Mouse (Mus musculus) testis, adult 2 months (tissue): ENCODE measurements around the gene Acox3. TPM values are rescaled to one million over a fixed set of nuclear protein-coding genes. Genes with fewer than 3 reads are reported as not detected.
A peak's percentile ranks its signal among the peaks of the same experiment; 100 is the strongest.

Source experiments
- H3K27ac ChIP-seq: fragments of 200-500 bp; 2 replicates; pipeline ENCODE4 v1.5.1; 2012; ENCODE audit warnings: low read depth, low read length; ENCODE audit not compliant: control insufficient read depth, insufficient read depth
- H3K27me3 ChIP-seq: fragments of 200-500 bp; 2 replicates; pipeline ENCODE4 v1.6.1; 2012; ENCODE audit warnings: mild to moderate bottlenecking, low read length, moderate library complexity; ENCODE audit not compliant: control insufficient read depth, insufficient read depth
- H3K36me3 ChIP-seq: fragments of 200-500 bp; 2 replicates; pipeline ENCODE4 v1.6.1; 2012; ENCODE audit warnings: mild to moderate bottlenecking, low read length; ENCODE audit not compliant: control insufficient read depth, insufficient read depth
- H3K4me1 ChIP-seq: fragments of 200-500 bp; 2 replicates; pipeline ENCODE4 v1.6.1; 2012; ENCODE audit warnings: low read length; ENCODE audit not compliant: control insufficient read depth, insufficient read depth
- H3K4me3 ChIP-seq: fragments of 200-500 bp; 2 replicates; pipeline ENCODE4 v1.5.1; 2012; ENCODE audit warnings: low read depth, mild to moderate bottlenecking, low read length, moderate library complexity, mixed read lengths; ENCODE audit not compliant: control insufficient read depth
- CTCF ChIP-seq: fragments of 200-500 bp; IDR thresholded peaks from 2 replicates; pipeline ENCODE4 v1.5.1; 2012; ENCODE audit warnings: low read depth, mild to moderate bottlenecking, inconsistent platforms, low read length, moderate library complexity; ENCODE audit not compliant: control insufficient read depth, insufficient read depth, insufficient replicate concordance
- POLR2A ChIP-seq: fragments of 200-500 bp; IDR thresholded peaks from 2 replicates; pipeline ENCODE4 v1.6.1; 2012; ENCODE audit warnings: low read depth, mild to moderate bottlenecking, inconsistent platforms, low read length, moderate library complexity; ENCODE audit not compliant: control insufficient read depth
- polyA plus RNA-seq: library from polyadenylated mRNA; depleted of rRNA; stranded (reverse); fragments of >200 nt; gene quantifications from 2 replicates; pipeline ENCODE4 v1.2.3, GENCODE M21; 2012

Gene Acox3
- polyA plus RNA-seq, 1 experiment = 45.2 TPM

DNA sequence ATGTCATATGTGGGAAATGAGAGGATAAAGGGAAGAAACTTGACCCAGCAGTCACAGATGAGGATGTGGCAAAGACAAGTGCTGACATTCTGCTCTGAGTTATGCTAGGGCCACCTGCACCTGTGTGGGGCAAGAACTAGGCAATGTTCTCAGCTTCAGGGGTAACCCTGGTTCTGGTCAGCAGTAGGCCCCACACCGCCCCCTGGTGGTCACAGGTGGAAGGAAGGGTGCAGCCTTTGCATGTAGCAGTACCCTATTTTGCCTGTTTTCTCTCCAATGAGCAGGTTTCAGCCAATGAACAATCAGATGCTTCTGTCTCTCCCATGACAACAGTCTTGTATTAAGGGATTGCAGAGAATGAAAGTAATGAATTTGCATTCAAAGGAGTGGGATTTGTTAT is 19.4 kb upstream of the Acox3 start:
- Histone ChIP-seq H3K27me3 (no peaks in the 10 kb centered on the region), H3K27ac (no peak overlapping the region), H3K4me1 (no peaks in the 10 kb centered on the region), H3K4me3 (no peak overlapping the region), H3K36me3 (peaks cover 5% of the 10 kb centered on the region)
- TF ChIP-seq POLR2A = no peak
- TF ChIP-seq CTCF = peak; percentile 90; the same call in 1 of the 2 replicates

DNA sequence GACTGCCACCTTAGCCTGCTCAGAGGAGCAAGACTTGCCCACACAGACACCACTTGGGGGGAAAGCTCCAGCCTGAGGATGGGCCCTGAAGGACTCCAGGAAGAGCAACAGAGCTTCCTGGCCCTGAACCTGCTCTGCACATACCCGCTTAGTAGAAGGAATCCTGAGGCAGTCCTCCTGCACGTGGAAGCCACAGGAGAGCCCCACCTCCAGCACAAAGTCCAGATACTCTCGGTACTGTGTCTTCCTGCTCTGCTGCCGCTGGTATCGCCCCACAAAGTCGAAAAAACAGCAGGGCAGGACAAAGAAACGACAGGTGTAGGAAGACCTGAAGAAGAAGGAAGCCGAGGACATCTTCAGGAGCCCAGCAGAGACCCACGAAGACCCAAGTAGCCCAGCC is 17.6 kb upstream of the Acox3 start:
- no peak for TF ChIP-seq CTCF
- no peak for TF ChIP-seq POLR2A
- H3K27me3 ChIP-seq = no peaks in the 10 kb centered on the region
- no peak overlapping the region for H3K4me3 ChIP-seq
- H3K27ac ChIP-seq = no peak overlapping the region
- no peaks in the 10 kb centered on the region for H3K4me1 ChIP-seq
- peaks cover 5% of the 10 kb centered on the region for H3K36me3 ChIP-seq

DNA sequence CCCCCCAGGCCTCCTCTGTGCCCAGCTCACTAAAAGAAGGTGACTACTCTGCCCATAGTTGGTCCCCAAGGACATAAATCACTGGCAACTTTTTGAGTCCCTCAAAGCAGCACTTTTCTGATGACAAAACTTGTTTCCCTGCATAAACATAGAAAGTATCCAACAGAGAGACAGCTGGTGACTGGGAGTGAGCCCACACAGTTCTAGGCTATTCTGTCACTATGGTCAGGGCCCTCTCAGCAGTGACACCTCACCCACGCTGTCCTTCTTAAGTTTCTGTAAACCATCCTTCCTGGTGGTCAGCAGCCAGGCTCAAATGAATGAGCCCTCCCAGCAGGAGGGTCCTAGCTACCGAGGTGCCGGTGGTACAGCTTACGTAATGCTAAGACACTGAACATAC is 16.2 kb upstream of the Acox3 start:
- TF ChIP-seq POLR2A = no peak
- TF ChIP-seq CTCF = no peak
- Histone ChIP-seq H3K4me1 (no peaks in the 10 kb centered on the region), H3K4me3 (no peak overlapping the region), H3K36me3 (peaks cover 5% of the 10 kb centered on the region), H3K27me3 (no peaks in the 10 kb centered on the region), H3K27ac (no peak overlapping the region)

DNA sequence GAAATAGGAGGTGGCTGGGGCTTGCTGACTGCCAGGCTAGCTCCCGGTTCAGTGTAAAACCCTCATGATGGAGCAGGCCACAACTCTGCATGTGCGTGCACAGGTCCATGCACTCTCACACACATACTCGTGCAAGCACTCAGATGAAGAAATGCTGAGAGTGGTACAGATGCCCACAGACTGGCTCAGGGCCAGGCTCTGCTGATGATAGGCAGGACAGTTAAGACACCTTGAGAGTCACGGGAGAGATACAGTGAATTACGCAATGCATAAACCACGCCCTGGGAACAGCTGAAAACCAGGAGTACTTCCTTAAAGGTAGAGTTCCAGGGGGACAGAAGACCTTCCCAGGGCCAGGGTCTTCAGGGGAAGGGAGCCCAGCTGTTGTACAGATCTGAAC is 11.3 kb upstream of the Acox3 start:
- Histone ChIP-seq H3K27ac (no peak overlapping the region), H3K27me3 (no peaks in the 10 kb centered on the region), H3K4me1 (peaks cover 3% of the 10 kb centered on the region), H3K4me3 (no peak overlapping the region), H3K36me3 (no peaks in the 10 kb centered on the region)
- no peak for TF ChIP-seq CTCF

DNA sequence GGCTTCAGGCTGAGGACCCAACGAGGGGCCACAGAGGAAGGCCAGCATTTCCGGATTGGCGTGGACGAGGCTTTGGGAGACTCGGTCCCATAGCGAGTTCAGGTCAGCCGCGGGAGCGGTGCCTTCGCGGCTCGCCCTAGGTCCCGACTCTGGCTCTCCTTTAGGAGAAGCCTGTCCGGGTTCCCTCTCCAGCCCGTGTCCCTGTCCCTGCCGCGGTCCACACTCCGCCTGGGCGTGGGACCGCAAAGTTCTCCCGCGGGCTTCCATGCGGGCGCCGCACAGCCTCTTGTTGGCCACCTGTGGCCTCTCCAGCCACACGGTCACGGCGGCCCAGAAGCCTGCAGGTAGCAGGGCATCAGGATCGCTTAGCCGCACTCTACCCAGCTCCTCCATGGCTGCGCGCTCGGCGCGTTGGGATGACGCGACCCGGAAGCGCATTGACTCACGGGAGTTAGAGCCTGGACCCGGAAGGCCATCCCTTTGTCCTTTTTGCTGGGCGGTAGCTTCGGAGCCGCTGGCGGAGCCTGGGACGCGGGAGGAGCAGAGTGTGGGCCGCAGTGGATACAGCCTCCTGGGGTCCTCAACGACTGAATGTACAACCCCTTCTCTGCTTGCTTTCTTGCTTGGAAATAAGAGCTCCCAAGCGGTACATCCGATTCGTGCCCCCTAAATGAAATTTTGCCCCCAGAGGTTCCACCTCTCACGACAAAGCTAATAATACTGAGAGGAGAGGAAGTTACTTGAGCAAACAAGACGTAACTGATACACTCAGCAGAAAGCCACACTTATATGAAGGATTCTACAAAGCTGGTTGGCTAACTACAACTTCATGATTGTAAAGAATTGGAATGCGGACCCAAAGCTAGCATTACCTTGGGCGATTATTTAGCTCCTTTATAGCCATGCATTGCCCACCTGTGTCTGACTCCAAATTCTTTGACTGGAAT is 7.9 kb upstream of the Acox3 start, which contains the start of gene Trmt44:
Gene Trmt44, minus strand, starts transcription at position 418 of the 947 bp plus-strand sequence.
- H3K27ac ChIP-seq = peak within 1 kb of the TSS; percentile 83
- H3K27me3 ChIP-seq = no peaks in the 10 kb centered on the region
- H3K36me3 ChIP-seq = no peaks in the 10 kb centered on the region
- peaks cover 3% of the 10 kb centered on the region for H3K4me1 ChIP-seq
- peak; percentile 93 for TF ChIP-seq POLR2A
- no peak for TF ChIP-seq CTCF
- H3K4me3 ChIP-seq = peak within 1 kb of the TSS; percentile 96

DNA sequence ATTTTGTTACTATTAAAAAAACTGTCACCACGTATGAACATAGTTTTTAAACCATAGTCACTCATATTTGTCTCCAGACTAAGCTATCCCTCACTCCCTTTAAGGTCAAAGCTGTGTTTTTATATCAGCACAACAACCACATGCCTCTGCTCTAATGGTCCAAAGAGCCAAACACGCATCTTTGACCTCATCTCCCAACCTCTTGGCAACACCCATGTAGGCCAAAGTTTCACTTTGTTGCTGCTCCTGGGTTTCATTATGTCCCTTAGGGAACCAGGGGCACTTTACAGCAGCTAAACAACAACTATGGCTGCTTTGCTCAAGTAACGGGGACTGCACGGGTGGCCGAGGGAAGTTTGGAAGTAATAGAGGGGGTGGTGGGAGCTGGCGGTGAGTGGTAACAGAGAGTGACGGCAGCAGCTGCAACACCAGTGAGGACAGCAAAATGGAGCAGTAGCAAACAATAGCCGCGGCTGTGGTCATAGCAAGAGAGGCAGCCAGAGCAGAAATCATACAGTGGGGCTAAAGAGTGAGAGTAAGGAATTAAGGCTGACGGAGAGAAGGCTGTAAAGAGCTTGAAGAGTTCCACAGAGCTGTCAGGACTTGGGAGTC is 6.3 kb upstream of the Acox3 start:
- peaks cover 3% of the 10 kb centered on the region for H3K4me1 ChIP-seq
- H3K27ac ChIP-seq = no peak overlapping the region
- H3K4me3 ChIP-seq = no peak overlapping the region
- no peaks in the 10 kb centered on the region for H3K27me3 ChIP-seq
- H3K36me3 ChIP-seq = no peaks in the 10 kb centered on the region
- TF ChIP-seq CTCF (no peak), POLR2A (no peak)

DNA sequence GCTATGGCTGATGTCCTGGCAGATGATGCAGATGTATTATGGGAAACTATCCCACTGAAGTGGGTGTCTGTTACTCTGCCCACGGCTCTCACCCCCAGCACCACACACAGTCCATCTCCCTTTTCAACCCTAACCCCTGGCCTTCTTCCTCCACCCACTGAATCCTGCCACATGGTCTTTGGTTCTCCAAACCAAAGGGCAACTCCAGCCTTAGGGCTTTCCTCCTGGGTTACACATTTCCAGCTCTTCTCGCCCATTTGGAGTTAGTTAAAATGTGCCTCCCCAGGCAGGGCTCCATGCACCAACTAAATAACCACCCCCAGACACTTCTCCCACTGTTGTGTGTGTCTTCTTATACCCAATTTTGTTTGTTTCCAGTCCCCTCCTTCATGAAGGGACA is 4.4 kb upstream of the Acox3 start:
- H3K27me3 ChIP-seq = no peaks in the 10 kb centered on the region
- TF ChIP-seq POLR2A (no peak), CTCF (no peak)
- no peaks in the 10 kb centered on the region for H3K36me3 ChIP-seq
- H3K4me3 ChIP-seq = no peak overlapping the region
- H3K4me1 ChIP-seq = peaks cover 7% of the 10 kb centered on the region
- H3K27ac ChIP-seq = no peak overlapping the region
